Mouse (Mus musculus): ENCODE measurements around the gene Gja5.
"Not testable (repeated sequence)": the region's sequence is repeated elsewhere in the genome, so short reads cannot be mapped to it uniquely, and the experiment has no call there.

Gene Gja5

DNA sequence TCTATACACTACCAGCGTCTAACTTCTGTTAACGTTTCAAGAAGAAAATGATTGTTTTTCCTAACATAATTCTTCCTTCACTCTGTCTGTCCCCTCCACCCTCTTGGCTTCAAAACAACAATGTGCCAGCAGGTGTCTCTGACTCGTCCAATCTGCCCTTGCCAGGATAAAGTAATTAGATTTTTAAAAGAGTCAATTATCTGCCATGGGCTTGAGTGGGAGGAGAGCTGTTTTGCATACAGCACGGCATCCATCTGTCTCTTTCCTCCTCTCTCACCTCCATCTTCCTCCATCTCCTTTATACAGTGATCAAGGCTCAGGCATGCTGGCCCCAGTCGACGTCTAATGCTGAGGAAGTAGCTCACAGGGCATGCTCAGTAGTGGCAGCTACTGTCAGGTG, 132.6 kb downstream of the Gja5 start:
- no peak for DNase-seq (ENCODE audit: low read depth, low spot score)

DNA sequence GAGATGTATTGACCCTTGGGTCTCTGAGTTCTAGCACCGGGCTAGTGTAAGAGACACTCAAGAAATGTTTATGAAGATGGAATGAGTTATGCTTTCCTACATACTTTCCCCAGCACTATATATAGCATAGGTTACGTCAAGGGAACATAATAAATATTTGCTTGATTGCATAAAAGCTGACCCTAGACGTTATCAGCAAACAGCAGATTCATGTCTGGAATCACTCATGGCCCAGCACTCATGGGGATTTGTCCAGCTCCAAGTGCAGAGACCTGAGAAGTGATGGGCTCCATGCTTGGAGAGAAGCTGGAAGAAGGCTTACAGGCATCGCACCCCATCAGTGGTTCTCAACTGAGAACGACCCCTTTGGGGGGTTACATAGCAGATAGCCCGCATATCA, 135.2 kb downstream of the Gja5 start:
- no peak for DNase-seq (ENCODE audit: low read depth, low spot score)

- DNase-seq (ENCODE audit: low read depth, low spot score) = no peak
Observed at GRCm38 (mm10) chr3:97044188-97044587, 139.7 kb downstream of the Gja5 start.

- DNase-seq (ENCODE audit: low read depth, low spot score) = no peak
Observed at GRCm38 (mm10) chr3:97047757-97048156, 143.3 kb downstream of the Gja5 start.

- no peak for DNase-seq (ENCODE audit: low read depth, low spot score)
Observed at GRCm38 (mm10) chr3:97048360-97048759, 143.9 kb downstream of the Gja5 start.

DNA sequence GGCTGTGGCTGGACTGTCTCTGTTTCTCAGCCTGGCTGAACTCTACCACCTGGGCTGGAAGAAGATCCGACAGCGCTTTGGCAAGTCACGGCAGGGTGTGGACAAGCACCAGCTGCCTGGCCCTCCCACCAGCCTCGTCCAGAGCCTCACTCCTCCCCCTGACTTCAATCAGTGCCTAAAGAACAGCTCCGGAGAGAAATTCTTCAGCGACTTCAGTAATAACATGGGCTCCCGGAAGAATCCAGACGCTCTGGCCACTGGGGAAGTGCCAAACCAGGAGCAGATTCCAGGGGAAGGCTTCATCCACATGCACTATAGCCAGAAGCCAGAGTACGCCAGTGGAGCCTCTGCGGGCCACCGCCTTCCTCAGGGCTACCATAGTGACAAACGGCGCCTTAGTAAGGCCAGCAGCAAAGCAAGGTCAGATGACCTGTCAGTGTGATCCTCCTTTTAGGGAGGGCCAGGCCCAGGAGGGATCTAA, 146.8 kb downstream of the Gja5 start:
- DNase-seq (ENCODE audit: low read depth, low spot score) = no peak

DNA sequence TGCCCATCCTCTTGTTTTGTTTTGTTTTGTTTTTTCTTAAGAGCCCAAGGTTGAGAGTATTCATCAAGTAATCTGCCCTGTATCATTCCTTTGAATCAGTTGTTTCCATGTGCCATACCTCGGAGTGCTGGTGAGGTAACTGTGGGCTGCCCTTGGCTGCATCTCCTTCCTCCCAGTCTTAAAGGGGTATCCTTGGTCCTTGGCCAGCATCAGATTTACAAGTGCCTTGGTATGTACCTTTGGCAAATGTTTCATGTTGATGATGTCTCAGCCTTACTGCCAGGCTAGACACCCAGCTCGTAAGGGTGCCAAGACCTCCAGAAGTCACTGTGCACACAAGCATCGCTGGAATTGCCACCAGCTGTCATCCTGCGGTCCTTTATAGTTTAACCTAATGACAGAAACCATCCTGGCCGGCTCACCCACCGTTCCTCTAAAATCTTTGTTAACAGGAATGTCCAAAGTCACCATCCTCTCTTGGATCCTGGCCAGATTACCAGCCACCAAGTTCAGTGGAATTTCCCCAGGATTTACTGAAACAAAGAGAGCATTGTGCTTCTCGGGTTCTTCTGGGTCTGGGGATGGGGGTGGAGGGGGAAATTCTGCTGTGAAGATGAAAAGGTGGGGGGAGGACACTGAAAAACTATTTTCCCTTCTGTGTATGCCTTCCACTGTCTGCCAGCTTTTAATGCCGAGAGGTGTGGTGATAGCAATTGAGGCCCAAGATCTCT, 147.7 kb downstream of the Gja5 start:
- DNase-seq (ENCODE audit: low read depth, low spot score) = no peak

GRCm38 (mm10) chr3:97058704-97059103, 154.2 kb downstream of the Gja5 start:
- DNase-seq (ENCODE audit: low read depth, low spot score) = no peak

- DNase-seq (ENCODE audit: low read depth, low spot score) = no peak
Observed at GRCm38 (mm10) chr3:97060119-97060518, 155.6 kb downstream of the Gja5 start.

DNA sequence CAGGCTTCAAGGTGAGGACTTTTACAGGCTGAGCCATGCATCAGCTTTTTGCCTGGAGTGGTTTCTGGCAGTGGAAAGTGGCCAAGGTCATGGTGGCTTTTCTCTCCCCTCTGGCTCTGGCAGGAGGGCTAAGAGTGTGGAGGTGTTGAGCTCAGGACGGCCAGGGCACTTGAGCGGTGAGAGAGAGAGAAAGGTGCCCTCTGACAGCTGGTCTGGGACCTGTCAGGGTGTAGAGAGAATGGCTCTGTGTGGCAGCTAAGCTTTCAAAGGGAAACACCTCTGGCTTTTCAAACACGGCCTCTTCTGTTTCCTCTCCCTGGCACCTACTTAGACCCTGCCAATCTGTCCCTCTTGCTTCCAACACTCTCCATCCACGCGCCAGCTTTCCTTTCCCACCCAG, 158.3 kb downstream of the Gja5 start:
- no peak for DNase-seq (ENCODE audit: low read depth, low spot score)

- no peak for DNase-seq (ENCODE audit: low read depth, low spot score)
Observed at GRCm38 (mm10) chr3:97064046-97064445, 159.6 kb downstream of the Gja5 start.

- not testable (repeated sequence) for DNase-seq (ENCODE audit: low read depth, low spot score)
Observed at GRCm38 (mm10) chr3:97069589-97069988, 165.1 kb downstream of the Gja5 start.

DNA sequence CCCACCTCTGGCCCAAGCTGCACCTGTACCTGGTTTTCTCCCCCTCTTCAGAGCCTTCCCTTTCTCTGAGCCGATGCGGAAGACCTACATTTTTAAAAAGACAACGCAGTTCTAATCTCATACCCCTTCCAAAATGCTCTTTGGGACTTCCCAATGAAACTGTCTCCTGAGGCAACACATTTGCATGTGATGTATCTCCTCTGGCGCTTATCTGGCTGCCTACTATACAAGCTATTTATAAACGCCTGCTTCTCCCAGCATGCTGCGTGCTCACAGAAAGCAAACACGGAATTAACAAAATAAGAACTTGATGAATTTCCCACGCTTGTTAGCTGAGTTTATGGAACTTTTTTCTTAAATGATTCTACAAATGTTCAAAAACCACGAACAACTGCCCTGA, 167.4 kb downstream of the Gja5 start:
- DNase-seq (ENCODE audit: low read depth, low spot score) = not testable (repeated sequence)

DNA sequence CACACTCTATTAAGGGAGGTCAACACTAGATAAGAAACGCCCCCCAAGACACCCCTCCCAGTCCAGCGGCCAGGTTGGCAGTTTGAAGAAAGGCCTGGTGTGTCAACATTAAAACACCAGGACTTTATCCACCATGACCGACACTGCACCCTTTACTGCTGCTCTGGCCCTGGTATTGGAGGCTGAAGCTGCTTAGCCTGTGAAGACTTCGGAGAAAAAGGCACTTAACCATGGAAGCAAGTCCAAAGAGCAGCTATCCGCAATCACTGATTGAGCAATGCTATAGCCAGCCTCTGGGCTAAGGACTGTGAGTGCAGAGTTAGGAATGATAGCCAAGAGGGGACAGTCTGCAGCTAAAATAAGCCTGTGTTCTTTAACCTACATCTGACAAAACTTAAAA, 167.9 kb downstream of the Gja5 start:
- not testable (repeated sequence) for DNase-seq (ENCODE audit: low read depth, low spot score)

- not testable (repeated sequence) for DNase-seq (ENCODE audit: low read depth, low spot score)
Observed at GRCm38 (mm10) chr3:97075744-97076350, 171.4 kb downstream of the Gja5 start.

DNA sequence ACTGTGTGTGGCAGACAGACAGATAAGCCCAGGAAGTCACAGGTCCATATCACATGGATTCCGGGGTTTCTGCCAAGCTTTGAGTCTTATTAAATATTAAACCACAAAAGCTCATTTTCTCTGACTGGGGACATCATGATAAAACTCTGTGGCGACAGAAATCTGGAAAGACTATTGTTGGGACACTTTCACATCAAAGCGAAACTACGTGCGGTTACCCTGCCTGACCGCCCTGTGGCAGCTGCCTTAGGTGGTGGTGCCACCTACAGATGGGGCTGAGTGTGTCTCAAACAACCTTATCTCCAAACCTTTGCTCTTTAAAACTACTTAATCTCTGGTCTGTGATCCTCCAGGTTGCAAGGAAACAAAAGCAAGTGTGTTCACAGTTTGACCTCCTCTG, 171.9 kb downstream of the Gja5 start:
- no peak for DNase-seq (ENCODE audit: low read depth, low spot score)

- no peak for DNase-seq (ENCODE audit: low read depth, low spot score)
Observed at GRCm38 (mm10) chr3:97078436-97078835, 173.9 kb downstream of the Gja5 start.

DNA sequence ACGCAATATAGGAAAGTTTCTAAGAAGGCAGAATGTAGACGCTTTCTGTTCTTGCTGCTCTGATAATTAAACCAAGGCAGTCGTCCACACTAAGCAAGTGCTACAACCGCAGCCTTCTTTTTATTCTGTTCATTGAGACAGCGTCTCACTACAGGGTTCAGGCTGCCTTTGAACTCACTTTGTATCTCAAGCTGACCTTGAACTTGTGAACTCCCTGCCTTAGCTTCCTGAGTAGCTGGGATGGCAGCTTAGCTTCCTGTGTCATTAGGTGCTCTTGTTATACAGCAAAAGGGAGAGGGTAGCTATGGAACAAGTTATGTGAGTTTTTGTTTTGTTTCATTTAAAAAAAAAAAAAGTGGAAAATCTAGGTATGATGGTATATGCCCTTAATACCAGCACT, 177.7 kb downstream of the Gja5 start:
- no peak for DNase-seq (ENCODE audit: low read depth, low spot score)

GRCm38 (mm10) chr3:97087326-97087725, 182.8 kb downstream of the Gja5 start:
- no peak for DNase-seq (ENCODE audit: low read depth, low spot score)

- not testable (repeated sequence) for DNase-seq (ENCODE audit: low read depth, low spot score)
Observed at GRCm38 (mm10) chr3:97088291-97088690, 183.8 kb downstream of the Gja5 start.

- not testable (repeated sequence) for DNase-seq (ENCODE audit: low read depth, low spot score)
Observed at GRCm38 (mm10) chr3:97091971-97092370, 187.5 kb downstream of the Gja5 start.

GRCm38 (mm10) chr3:97096664-97097063, 192.2 kb downstream of the Gja5 start:
- DNase-seq (ENCODE audit: low read depth, low spot score) = not testable (repeated sequence)
